Mouse (Mus musculus) gastrocnemius, postnatal 14 days (tissue): ENCODE results near the gene Hspb9. TPM values are rescaled to one million over a fixed set of nuclear protein-coding genes. Genes with fewer than 3 reads are reported as not detected.
A peak's percentile ranks its signal among the peaks of the same experiment; 100 is the strongest.

ENCODE experiments used
- DNase-seq: peaks from one replicate; pipeline ENCODE4 v3.0.0; 2021; ENCODE audit warnings: mixed read lengths
- intact Hi-C: fragments of 180-260 bp; cut with DNase I; formaldehyde crosslinking; loops from one replicate; pipeline ENCODE4 v1.15.1; 2025; ENCODE audit warnings: low total_unique reads
- total RNA-seq, 2 experiments: library from RNA; stranded (reverse); gene quantifications; 2 replicates each; pipeline ENCODE4 v1.2.3; 2021

Hspb9 gene
- total RNA-seq, 2 experiments from 2014 or later, result not detected

- intact Hi-C loops, result loop anchor here (2.0 to 5.0 kb wide), 2 partner anchors 77 to 131 kb away; partner anchors contain the start of gene Cnp
- no peak for DNase-seq
Measured at GRCm38 (mm10) chr11:100703366-100703765, 10.3 kb upstream of the Hspb9 start.

- intact Hi-C loops, result loop anchor here (2.0 to 5.0 kb wide), 2 partner anchors 77 to 132 kb away; partner anchors contain the start of gene Cnp
- no peak for DNase-seq
Measured at GRCm38 (mm10) chr11:100703851-100704531, 9.7 kb upstream of the Hspb9 start, which contains the start of gene Dhx58. TSS of gene Dhx58 (minus strand) at chr11:100704271.

DNA sequence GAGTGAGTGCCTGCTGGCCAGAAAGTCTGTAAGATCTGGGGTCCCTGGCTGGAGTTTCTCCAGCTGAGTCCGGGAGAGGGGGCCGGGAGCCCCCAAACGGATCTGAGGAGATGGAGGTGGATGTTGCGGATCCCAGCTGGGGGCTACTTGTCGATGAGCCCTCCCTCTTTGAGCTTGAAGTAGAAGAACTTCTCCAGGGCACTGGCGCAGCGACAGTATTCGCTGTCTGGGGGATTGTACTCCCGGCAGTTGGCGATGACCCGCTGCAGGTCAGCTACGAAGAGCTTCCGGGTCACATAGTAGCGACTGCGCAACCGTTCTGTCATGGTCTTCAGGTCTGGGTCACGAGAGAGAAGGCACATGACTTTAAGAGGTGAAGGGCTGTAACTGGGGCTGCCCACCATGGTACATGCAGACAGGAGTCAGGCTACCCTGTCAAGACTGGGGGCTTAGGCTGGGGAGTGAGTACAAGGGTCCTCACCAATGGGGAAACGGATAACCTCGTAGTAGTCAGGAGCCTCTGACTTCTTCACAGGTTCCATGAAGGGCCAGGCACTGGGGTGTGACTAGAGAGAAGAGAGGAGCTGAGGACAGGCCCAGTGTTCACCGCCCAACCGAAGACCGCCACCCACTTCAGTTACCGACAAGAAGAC lies 8.4 kb upstream of the Hspb9 start:
- intact Hi-C loops, result no loop called here
- no peak for DNase-seq

DNA sequence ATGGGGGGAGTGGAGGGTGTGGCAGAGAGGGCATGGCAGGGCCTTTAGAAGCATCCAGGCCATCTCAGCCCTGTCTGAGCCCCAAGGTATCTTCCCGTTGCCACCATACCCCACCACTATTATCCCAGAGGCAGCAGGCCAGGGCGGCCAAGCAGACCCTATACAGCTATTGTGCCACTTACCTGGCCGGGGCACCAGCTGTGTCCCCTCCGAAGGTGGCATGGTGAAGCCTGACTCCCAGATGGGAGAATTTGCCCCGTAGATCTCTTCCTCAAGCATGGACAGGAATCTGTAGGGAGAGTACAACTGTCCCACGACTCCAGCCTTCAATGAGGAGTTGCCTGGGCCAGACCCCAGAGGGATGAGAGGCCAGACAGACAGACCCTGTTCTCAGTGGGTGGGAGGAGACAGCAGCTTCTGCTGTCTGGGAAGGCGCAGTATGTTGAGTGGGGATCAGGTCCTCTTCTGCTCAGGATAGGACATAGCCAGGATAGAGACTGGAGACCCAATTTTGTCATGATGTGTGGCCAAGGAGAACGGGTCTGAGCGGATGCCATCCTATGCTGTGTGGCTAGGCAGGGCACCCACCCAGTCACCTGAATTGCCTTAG lies 4.3 kb upstream of the Hspb9 start:
- intact Hi-C loops, result no loop called here
- no peak for DNase-seq

- intact Hi-C loops, result no loop called here
- DNase-seq, result no peak
Measured at GRCm38 (mm10) chr11:100710528-100710927, 3.1 kb upstream of the Hspb9 start.

DNA sequence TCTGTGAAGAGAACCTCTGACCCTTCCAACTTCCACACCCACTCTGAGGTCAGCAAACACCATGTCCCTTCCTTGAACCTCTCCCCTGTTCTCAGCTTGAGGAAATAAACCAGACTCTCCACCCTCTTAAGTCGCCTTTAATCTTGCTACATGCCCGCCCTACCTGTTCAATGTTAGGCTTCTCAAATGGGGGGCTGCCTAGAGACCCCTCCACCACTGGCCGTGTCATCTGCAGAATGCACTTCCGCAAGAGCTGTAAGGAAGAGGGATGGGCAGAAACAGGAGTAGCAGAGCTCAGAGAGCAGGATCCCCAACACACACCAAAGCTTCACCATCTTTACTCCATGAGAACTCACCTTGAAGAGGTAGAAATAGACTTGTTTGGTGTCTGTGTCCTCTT lies 2.7 kb upstream of the Hspb9 start:
- no peak for DNase-seq
- intact Hi-C loops, result no loop called here

- intact Hi-C loops, result no loop called here
- DNase-seq, result peak; percentile 88
Measured at GRCm38 (mm10) chr11:100711783-100712615, 1.7 kb upstream of the Hspb9 start, which contains the start of gene Kat2a. TSS of gene Kat2a (minus strand) at chr11:100712465.

GRCm38 (mm10) chr11:100713174-100713573 lies 476 bp upstream of the Hspb9 start:
- DNase-seq, result no peak
- intact Hi-C loops, result no loop called here

DNA sequence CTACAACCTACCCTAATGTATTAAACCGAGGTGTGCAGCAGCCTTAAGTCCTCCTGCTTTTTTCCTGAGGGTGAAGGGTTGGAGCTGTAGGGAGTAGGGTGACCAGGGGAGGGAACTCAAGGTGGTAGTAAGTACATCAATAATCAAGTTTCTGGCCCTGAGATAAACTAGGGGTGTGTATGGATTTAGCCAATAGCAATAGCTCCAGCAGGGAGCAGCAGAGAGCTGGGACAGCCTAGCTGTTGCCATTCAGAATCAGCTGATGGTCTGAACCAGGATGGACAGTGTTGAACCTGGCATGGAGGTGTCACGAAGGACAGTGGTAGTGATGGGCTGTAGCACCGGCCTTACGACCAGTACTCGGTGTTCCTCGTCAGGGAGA lies 875 bp downstream of the Hspb9 start:
- intact Hi-C loops, result loop anchor here (2.0 kb wide), 1 partner anchor 46 kb away; no protein-coding TSS in a partner anchor
- DNase-seq, result peak; percentile 83

- DNase-seq, result no peak
- intact Hi-C loops, result loop anchor here (2.0 kb wide), 1 partner anchor 46 kb away; no protein-coding TSS in a partner anchor
Measured at GRCm38 (mm10) chr11:100714948-100715347, 1.3 kb downstream of the Hspb9 start.

- DNase-seq, result no peak
- intact Hi-C loops, result no loop called here
Measured at GRCm38 (mm10) chr11:100716649-100717048, 3.0 kb downstream of the Hspb9 start.

- no peak for DNase-seq
- intact Hi-C loops, result no loop called here
Measured at GRCm38 (mm10) chr11:100718462-100718861, 4.8 kb downstream of the Hspb9 start.

- intact Hi-C loops, result no loop called here
Measured at GRCm38 (mm10) chr11:100718866-100719265, 5.2 kb downstream of the Hspb9 start.

DNA sequence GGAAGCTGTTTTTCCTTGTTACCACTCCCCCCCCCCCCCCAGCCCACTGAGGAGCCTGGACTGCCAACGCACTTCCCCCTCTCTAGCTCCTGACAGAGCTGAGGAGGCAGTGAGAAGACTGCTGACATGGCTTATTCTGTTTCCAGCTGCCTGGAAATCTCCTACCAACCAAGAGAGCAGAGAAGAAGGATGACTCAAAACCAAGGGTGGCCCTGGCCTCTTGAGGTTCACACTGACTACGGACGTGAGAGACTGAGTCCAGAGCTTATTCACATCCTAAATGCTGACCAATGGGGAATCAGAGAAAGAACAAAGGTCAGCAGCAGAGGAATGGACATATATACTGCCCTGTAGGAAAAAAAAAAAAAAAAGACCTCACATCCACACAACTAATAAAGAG lies 5.7 kb downstream of the Hspb9 start:
- no peak for DNase-seq

More at GRCm38 (mm10) chr11:100718866-100719265, 5.2 kb downstream of the Hspb9 start:
- DNase-seq, result no peak

DNA sequence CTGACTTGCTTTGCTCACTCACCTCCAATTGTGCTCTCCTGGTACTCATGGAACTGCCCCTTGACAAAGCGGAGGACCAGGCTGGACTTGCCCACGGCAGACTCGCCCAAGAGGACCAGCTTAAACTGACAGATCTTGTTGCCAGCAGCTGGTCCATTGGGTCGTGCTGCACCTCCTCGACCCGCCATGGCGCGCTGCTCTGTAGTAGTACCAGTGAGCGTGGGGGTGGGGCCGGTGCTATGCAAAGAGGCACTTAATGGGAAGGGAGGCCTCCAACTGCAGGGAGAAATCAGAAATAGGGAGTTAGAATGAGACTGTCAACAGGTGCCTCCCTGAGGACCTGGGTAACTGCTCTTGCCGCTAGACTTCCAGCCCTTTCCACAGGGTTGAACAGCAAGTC lies 6.2 kb downstream of the Hspb9 start:
- intact Hi-C loops, result no loop called here
- DNase-seq, result no peak

More for the DNA sequence above, 5.7 kb downstream of the Hspb9 start:
- intact Hi-C loops, result no loop called here

- DNase-seq, result no peak
- intact Hi-C loops, result no loop called here
Measured at GRCm38 (mm10) chr11:100720345-100720744, 6.7 kb downstream of the Hspb9 start.

- DNase-seq, result no peak
- intact Hi-C loops, result no loop called here
Measured at GRCm38 (mm10) chr11:100721254-100721653, 7.6 kb downstream of the Hspb9 start.

- DNase-seq, result no peak
- intact Hi-C loops, result no loop called here
Measured at GRCm38 (mm10) chr11:100721776-100722492, 8.3 kb downstream of the Hspb9 start.

- intact Hi-C loops, result no loop called here
- no peak for DNase-seq
Measured at GRCm38 (mm10) chr11:100722493-100723028, 8.9 kb downstream of the Hspb9 start.
